Mouse (Mus musculus) lung, postnatal 10 days (tissue): ENCODE measurements around the gene Mrpl28.
A peak's percentile ranks its signal among the peaks of the same experiment; 100 is the strongest.
"Not testable (repeated sequence)": the region's sequence is repeated elsewhere in the genome, so short reads cannot be mapped to it uniquely, and the experiment has no call there.

Source experiments
- DNase-seq: peaks from one replicate; pipeline ENCODE4 v3.0.0; 2021

Mrpl28 gene

DNA sequence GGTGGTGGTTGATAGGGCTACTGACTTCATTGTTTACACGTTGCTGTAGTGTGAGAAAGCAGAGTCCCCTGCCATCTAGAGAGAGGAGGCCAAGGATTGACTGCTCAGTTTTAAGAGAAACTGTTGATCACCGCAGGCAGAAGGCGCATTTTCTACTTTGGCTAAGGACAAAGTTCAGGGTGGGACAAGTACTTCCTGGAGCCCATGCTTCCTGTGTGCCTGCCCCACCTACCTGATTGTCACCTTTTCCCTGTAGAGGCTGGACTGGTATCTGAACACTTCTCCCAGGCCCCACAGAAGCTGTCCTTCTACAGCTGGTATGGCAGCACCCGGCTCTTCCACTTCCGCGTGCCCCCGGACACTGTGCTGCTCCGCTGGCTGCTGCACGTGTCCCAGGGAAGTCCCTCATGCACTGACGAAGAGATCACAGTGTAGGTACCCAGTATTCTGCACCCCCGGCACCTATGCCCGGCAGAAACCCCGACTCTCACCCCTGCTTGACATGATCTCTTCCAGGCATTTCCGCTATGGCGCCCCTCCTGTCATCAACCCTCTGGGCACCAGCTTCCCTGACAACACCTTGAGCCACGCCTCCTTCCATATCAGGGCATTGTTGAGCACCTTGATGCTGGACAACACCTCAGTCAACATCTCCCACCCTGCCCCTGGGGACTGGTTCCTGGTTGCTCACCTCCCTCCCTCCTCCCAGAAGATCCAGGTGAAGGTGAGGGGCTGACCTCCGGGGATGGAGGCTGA, 6.6 kb upstream of the Mrpl28 start:
- DNase-seq, result no peak

DNA sequence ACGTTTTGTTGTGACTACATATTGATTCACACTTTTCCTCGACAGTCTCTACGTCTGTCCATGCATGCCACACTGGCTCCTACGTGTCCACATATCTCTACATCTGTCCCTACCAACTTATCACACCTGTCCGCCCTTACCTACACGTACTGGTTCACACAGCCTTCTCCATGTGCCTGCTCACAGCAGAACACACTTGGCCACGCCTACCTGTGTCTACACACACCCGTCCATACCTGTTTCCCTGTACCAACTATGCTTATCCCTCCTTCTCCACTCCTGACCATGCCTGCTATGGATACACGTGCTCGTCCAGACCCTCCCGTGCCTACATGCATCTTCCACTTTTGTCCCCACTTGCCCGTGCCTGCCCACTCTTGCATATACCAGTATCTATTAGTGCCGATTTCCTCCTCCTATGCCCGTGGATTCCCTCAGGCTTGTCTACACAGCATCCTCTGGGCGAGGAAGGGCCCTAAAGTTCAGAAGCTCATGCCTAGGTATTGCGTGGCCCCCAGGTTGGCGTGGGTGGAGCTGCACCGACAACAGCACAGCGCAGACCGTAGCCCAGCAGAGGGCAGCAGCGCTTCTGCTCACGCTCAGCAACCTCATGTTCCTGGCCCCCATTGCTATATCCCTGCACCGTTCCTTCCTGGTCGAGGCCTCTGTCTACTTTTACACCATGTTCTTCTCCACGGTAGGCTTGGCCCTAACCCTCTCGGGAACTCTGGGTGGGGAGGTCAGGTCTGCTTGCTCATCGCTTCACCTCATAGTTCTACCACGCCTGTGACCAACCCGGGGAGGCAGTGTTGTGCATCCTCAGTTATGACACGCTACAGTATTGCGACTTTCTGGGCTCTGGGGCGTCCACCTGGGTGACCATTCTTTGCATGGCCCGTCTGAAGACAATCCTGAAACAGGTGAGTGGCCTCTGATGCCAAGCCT, 3.3 kb upstream of the Mrpl28 start:
- DNase-seq, result peak; percentile 64

DNA sequence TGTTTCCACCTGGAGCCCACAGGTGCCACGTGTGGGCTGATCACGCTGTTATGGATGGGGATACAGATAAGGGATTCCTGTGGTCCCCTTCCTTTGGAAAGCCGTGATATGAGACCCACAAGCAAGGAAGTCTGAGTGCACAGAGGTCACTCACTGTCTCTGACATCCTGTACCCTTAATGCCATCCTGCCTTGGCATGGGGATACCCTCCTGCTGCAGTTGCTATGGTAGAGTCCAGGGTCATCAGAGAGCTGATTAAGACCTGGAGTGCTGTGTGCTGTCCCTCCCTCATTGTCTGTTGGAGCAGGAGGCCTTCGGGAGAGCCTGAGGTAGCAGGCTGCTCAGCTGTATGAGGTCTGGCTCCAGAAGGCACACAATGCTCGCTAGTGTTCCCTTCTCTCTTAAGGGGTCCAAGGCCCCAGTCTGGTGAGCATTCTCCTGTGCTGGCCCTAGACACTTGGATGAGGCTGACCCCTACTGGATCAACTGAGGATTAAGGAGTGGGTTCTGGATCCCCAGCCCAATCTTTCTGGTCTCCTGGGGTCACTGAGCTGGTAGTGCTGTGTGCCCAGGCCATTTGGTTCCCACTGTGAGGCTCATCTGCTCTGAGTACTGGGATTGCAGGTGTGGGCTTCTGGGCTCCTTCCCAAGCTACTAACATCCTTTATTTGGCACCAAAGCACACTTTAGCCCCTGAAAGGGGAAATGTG, 714 bp upstream of the Mrpl28 start:
- DNase-seq, result no peak

DNA sequence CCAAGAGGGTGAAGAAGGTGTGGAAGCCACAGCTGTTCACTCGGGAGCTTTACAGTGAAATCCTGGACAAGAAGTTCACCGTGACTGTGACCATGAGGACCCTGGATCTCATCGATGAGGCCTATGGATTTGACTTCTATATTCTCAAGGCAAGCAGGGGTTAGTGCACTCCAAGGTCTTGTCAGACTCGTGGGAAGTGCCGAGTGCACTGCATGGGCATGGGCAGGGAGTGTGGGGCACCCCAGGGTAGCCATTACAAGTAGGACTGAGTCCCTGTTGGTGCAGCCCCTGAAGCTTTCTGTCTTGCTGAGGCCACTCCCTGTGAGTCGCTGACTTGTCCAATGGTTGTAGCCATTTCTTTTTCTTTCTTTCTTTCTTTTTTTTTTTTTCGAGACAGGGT, 1.3 kb downstream of the Mrpl28 start:
- no peak for DNase-seq

DNA sequence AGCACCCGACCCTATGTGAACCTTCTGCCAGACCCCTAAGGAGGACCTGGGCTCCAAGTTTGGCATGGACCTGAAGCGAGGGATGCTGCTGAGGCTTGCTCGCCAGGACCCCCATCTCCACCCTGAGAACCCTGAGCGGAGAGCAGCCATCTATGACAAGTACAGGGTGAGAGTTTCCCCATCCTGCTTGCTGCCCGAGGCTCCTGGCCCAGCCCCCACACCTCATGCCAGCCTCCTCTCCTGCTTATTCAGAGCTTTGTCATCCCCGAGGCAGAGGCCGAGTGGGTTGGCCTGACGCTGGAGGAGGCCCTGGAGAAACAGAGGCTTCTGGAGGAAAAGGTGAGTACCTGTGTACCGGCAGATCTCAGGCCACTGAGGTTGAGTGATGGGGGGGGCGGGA, 1.9 kb downstream of the Mrpl28 start:
- no peak for DNase-seq

DNA sequence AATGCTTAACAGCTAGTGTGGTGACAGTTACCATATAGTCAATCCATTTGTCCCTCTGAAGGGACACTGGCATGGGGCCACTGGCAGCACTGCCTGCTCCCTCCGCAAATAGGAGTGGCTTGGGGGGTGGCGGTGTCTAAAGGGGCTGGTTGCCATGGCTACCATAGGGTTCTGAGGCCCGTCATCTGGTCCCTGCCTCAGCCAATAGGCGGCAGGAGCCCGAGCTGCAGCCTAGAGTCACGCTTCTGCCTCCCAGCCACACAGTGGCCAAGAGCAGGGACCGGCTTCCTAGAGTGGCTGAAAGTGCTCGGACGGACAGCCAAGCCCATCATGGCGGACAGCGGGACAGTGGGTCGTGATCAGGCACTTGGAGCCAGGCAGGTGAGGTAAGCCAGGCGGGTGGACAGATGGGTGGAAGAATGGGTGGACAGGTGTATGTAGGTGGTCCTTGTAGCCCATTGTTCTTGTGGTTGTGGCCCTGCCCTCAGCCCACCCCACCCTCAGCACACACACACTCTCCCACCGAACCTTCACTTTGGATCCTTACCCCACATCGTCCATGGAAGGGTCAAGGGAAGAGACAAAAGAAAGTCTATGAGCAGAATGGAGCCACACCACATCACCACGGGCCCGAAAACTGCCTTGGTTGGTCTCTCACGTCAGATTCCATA, 7.9 kb downstream of the Mrpl28 start:
- DNase-seq, result no peak

DNA sequence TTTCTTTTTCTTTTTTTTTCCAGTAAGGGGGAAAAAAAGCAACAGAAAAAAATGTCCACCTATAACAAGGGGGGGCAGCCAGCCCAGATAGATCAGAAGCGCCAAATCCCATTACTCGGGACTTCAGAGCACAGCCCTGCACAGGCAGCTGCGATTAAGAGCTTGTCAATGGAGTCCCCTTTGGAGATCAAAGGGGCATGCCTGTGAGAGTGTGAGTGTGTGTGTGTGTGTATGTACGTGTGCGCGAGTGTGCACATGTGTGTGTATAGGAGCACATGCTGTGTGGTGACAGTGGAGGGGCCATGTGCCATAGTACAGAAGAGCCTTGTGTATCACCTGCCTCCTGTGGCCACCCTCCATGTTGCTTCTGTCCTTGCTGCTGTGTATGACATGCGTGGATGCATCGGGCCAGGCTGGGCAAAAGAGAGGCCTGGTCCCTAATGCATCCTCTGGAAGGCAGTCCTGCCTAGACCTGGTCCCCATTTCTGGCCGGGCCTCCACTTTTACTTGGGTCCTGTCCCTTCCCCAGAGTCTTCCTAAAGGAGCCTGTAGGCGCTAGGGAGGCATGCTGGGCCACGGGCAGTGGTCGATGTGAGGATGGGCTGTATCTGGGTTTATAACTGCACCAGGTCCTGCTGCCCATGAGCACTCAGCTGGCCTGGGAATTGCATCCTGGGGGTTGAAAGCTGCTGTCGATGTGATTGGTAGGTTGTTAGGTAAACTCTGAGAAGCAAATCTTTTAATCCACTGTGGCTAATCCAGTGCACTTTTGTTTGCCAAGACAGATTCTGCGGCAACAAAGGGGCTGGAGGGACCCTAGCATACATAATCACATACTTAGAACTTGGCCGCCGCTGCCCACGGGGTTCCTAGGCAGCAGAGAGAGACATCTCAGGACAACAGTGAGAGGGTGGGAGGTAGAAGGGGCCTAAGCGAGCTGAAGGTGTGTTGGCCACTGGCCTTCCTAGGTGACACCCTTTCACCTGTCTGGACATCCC, 8.9 kb downstream of the Mrpl28 start:
- no peak for DNase-seq

DNA sequence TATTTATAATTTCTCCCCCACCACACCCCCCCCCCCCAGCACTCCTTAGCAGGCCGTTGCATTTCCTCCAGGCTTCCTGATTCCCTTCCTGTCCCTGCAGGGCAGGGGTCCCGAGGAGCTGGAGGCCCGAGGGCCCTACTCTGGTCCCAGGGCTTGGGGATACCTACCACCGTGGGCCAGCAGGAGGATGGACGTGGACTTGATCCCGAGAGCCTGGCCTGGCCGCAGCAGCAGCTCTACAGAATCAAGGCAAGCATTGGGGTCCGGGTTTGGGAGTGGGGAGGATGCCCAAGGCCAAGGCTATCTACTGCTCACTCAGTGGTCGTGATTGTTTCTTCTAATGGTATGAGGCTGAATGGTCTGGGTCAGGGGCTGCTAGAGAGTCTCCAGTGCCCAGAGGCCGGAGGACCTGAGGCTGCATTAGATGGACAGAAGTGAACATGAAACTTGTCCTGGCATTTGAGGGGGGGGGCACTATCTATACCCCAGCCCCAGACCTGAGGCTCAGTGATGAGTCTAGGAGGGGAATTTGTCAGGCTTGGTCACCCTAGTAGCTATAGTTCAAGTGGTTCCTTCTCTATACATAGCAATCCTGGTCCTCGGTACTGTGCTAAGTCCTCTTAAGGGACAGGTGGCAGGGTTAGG, 13.9 kb downstream of the Mrpl28 start:
- DNase-seq, result no peak

DNA sequence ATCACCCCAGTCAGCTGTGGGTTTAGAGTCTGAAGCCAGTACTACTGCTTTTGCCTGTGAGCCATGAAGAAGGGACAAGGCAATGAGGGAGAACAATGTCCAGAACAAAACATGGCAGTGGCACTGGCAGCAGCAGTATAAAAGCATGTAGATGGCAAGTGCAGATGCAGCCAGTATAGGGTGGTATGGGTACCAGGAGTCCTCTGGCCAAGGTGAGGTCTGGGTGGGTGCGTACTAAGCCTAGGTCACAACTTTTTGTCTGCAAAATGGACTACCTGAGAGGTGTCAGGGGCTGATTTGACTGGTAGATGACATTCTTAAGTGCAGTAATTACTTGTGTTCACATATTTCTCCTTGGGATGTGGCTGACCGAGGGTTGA, 14.4 kb downstream of the Mrpl28 start:
- no peak for DNase-seq

DNA sequence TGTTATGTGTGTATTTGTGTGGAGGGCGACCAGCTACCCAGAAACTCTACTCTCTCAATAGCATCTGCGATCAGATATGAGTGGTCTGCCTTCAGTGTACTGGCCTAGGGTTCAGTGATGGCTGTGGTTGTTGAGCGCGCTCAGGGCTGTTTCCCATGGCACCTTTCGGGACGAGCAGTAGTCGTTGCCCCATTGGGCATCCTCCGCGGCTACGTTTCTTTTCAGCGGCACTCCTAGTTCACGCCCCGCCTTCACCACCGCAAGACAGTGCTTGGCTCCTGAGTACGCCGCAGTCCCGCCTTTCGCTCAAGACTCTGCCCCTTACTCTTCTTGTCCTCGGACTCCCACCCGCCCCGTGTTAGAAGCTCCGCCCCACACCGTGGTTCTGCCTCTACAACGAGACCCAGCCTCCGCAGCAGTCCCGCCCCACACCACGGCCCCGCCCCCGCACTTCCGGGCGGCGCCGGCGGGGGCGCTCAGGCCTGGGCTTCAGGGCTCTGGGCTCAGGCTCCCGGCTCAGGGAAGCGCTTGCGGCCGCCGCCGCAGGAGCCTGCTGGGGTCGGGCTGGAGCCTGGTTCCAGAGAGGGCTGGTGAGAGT, 15.0 kb downstream of the Mrpl28 start, which contains the start of gene Axin1:
Axin1 (plus strand) TSS at position 450 of the 598 bp plus-strand sequence.
- peak; percentile 97 for DNase-seq

DNA sequence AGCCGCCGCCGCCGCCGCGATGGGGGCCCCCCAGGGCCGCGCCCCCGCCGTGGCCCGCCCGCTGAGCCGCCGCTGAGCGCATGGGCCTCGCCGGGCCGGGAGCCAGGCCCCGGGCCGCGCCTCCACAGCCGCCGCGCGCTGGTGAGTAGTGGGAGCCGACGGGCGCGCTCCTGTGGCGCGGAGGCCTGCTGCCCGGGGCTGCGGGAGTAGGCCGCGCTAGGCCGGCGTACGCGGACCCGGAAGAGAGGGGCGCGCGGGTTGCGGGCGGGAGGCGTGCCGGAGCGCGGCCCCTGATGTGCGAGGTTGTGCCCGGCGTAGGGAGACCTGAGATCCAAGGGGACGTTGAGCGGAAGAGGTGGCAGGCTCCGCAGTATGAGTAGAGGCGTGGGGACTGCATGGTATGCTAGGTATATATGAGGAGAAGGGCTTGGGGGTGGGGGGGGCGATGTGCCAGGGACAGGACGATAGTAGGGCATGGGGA, 15.6 kb downstream of the Mrpl28 start:
- peak; percentile 58 for DNase-seq

DNA sequence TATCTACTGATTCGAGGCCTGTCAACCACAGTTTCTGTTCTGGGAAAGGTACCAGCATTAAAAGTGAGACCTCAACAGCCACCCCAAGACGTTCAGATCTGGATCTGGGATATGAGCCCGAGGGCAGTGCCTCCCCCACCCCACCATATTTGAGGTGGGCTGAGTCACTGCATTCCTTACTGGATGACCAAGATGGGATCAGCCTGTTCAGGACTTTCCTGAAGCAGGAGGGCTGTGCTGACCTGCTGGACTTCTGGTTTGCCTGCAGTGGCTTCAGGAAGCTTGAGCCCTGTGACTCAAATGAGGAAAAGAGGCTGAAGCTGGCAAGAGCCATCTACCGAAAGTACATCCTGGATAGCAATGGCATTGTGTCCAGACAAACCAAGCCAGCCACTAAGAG, 19.5 kb downstream of the Mrpl28 start:
- DNase-seq, result no peak

DNA sequence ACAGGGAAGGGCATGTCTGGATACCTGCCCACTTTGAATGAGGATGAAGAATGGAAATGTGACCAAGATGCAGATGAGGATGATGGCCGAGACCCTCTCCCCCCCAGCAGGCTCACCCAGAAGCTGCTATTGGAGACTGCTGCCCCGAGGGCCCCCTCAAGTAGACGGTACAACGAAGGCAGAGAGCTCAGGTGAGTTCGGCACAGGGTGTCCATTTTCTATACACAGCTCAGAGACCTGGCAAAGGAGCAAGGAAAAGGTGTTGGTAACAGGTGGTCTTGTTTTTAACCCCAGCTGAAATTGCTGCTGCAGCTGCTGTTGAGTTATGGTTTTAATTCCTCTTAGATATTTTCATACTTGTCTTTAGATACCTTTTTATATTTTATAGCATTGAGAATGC, 20.1 kb downstream of the Mrpl28 start:
- DNase-seq, result no peak

DNA sequence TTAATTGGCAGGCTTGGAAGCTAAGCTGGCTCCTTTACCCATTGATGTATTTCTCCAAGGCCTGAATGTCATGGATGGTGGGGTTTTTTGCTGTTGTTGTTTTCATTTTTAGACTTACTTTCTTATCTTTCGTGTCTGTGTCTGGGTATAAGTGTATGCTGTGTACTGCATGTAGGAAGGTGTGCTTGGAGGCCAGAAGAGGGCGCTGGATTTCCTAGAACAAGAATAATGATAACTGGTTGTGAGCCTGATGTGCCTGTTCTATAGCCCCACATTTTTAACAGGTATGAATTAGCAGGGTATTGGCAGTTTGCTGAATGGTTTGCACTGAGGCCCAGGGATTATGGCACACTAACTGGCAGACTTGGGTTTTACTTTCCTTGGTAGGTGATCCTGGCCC, 25.8 kb downstream of the Mrpl28 start:
- no peak for DNase-seq

DNA sequence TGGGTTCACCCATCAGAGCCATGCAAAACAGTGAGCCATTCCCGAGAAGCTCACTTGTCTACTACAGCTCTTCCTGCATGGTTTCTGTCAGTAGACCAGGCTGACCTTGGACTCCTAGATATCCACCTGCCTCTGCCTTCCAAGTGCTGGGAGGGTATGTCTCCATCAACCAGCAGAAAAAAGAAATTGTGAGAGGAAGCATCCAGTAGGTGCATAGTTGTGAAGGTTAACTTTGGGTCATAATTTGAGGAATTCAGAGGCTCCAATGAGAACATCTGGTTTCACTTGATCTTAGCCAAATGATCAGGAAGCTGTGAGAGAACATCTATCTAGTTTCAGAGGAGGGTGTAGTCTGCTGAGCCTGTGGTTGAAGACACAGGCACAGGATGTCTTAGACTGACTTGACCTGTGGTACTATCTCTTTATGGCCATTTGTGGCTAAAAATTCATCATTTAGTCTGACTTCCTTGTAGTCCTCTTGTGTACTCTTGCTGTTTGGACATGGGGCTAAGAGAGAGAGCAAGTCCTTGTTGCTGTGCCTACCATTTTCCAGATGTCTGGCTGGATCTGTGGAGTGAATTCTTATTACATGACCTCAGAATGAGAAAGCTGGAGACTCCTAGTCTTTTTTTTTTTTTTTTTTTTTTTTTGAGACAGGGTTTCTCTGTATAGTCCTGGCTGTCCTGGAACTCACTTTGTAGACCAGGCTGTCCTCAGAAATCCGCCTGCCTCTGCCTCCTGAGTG, 28.8 kb downstream of the Mrpl28 start:
- DNase-seq, result no peak

DNA sequence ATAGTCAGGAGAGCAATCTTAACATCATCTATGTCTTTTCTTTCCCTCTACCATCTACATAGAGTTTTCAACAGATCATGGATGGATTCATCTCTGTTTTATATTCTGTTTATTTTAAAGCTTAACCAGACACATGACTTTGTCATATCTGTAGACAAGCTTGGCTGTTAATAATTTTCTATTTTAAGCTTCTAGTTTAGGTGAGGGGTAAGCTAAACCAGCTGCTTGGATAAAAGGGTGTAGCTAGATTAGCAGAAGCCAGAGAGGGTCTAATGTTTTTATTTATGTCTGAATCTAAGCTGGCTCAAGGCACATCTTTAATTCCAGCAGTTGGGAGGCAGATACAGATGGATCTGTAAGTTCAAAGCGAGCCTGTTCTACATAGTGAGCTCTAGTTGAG, 39.4 kb downstream of the Mrpl28 start:
- peak; percentile 19 for DNase-seq

DNA sequence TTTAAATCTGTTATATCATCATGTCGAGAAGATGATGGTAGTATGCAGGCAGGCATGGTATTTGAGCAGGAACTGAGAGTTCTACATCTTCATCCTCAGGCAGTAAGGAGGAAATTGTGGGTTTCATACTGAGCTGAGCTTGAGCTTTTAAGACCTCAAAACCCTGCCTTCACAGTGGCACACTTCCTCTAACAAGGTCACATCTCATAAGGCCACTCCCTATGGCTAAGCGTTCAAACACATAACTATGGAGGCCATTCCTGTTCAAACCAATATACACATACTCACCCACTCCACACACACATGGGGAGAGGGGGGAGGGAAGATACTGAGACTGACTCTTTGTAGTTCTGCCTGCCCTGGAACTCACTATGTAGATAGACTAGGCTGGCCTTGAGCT, 44.7 kb downstream of the Mrpl28 start:
- DNase-seq, result no peak

DNA sequence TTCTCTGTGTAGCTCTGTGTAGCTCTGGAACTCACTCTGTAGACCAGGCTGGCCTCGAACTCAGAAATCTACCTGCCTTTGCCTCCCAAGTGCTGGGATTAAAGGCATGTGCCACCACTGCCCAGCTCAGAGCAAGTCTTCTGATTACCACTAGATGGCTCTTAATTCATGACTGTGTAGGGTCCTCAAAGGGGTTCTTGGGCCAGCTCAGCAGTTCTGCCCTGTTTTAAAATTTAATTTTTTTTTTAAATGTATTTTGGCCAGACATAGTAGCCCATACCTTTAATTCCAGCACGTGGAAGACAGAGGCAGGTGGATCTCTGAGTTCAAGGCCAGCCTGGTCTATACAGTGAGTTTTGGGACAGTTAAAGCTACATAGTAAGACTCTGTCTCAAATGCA, 51.9 kb downstream of the Mrpl28 start:
- not testable (repeated sequence) for DNase-seq
